1 mouse cellular context compared by ENCODE assay signal in the genomic region with DNA sequence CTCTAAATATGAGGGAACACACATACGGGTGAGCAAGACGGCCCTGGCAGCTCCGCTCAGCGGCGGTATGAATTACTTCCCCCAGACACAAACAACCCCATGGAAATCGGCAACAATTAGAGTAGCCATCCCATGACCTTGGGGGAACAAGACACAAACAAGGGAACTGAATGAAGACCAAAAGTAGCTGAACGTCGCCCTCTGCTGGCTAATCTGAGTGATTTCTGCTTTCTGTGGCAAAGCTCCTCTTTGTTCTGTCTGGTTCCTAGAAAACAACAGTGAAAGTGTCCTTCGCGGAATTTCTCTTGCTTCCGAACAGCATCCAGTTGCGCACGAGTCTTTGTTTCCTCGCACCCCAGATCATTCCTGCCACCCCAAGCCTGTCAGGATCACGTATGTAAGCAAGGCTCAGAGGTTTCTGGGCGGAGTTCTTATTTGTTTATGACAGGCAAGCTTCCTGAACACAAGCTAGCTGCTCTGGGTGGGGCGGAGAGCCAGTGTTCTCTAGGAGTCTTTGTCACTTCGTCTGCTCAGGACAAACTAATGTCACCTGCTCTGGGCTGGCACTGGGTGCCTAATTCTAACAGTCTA.
TF ChIP-seq lines count a peak whose summit lies in the region.

A gene (plus strand): TSS at position 216 of the 591 bp plus-strand sequence.

TF ChIP-seq in CH12.LX, 34 proteins besides CTCF, POLR2A, EP300 and RAD21:
- TF ChIP-seq NELFE (IDR thresholded peaks at IDR 0.05; ENCODE audit: low read depth, low read length) (peak; percentile 40), IRF4 (IDR thresholded peaks at IDR 0.05; ENCODE audit: low read depth, low read length) (no peak), MAX (IDR thresholded peaks at IDR 0.05; ENCODE audit: low read length) (no peak; the same call in 1 of the 2 replicates), KAT2A (IDR thresholded peaks at IDR 0.05; ENCODE audit: insufficient replicate concordance, low read length) (no peak), MXI1 (IDR thresholded peaks at IDR 0.05; ENCODE audit: low read depth, low read length) (no peak; the same call in 1 of the 2 replicates), SIN3A (IDR thresholded peaks at IDR 0.05; ENCODE audit: low read length) (peak; percentile 63; the same call in 1 of the 2 replicates), SMC3 (IDR thresholded peaks at IDR 0.05; ENCODE audit: low read depth, low read length) (peak; percentile 81), CHD1 (IDR thresholded peaks at IDR 0.05; ENCODE audit: low read depth, low read length) (no peak), ZC3H11A (IDR thresholded peaks at IDR 0.05; ENCODE audit: low read depth, low read length) (no peak; the same call in 1 of the 2 replicates), ELF1 (IDR thresholded peaks at IDR 0.05; ENCODE audit: low read depth, low read length) (peak; percentile 50), ZNF384 (IDR thresholded peaks at IDR 0.05; ENCODE audit: low read depth, low read length) (no peak), USF1 (IDR thresholded peaks at IDR 0.05; ENCODE audit: low read depth, low read length) (no peak), HCFC1 (IDR thresholded peaks at IDR 0.05; ENCODE audit: low read depth, low read length) (peak; percentile 20; the same call in 1 of the 2 replicates), CHD2 (IDR thresholded peaks at IDR 0.05; ENCODE audit: low read length) (no peak), TCF12 (IDR thresholded peaks at IDR 0.05; ENCODE audit: low read depth, low read length) (no peak), NRF1 (IDR thresholded peaks at IDR 0.05; ENCODE audit: low read depth, low read length) (no peak), ETS1 (conservative IDR thresholded peaks at IDR 0.05; ENCODE audit: low read depth, low read length) (no peak; the same call in 1 of the 2 replicates), USF2 (conservative IDR thresholded peaks at IDR 0.05; ENCODE audit: low read depth, low read length) (no peak), RCOR1 (conservative IDR thresholded peaks at IDR 0.05; ENCODE audit: low read depth, low read length) (no peak), MAZ (IDR thresholded peaks at IDR 0.05; ENCODE audit: low read depth, low read length) (peak; percentile 12; the same call in 1 of the 2 replicates), MEF2A (IDR thresholded peaks at IDR 0.05; ENCODE audit: borderline replicate concordance, low read depth, low read length) (no peak), BHLHE40 (IDR thresholded peaks at IDR 0.05; ENCODE audit: low read depth, low read length) (0 out of 2 replicates have a peak, but pooled peaks have one; percentile 42), E2F4 (IDR thresholded peaks at IDR 0.05; ENCODE audit: insufficient replicate concordance, low read depth, low read length) (no peak), ZMIZ1 (IDR thresholded peaks at IDR 0.05; ENCODE audit: low read depth, low read length) (no peak), JUND (conservative IDR thresholded peaks at IDR 0.05; ENCODE audit: low read depth, low read length) (no peak), JUN (IDR thresholded peaks at IDR 0.05; ENCODE audit: insufficient read depth, low read depth, low read length) (no peak), UBTF (IDR thresholded peaks at IDR 0.05; ENCODE audit: low read depth, low read length) (no peak), MAFK (IDR thresholded peaks at IDR 0.05; ENCODE audit: insufficient replicate concordance, low read length) (no peak), ZKSCAN1 (IDR thresholded peaks at IDR 0.05; ENCODE audit: borderline replicate concordance, low read depth, low read length) (no peak)
